Mouse (Mus musculus) megakaryocyte progenitor cell, adult 5-6 weeks (primary cell): ENCODE results near the gene Prr7. TPM values are rescaled to one million over a fixed set of nuclear protein-coding genes. Genes with fewer than 3 reads are reported as not detected.
A peak's percentile ranks its signal among the peaks of the same experiment; 100 is the strongest.

Experiments
- ATAC-seq: replicated peaks from 2 replicates; pipeline ENCODE4 v1.8.0; 2016; ENCODE audit warnings: mild to moderate bottlenecking, moderate TSS enrichment, inconsistent platforms; ENCODE audit not compliant: poor library complexity
- total RNA-seq, 2 experiments: library from RNA; stranded (forward) in 1 of 2; stranded (reverse) in 1 of 2; fragments of 157-497, 149-512 nt in 1 of 2; fragments of 200-1000 nt in 1 of 2; gene quantifications; 2 replicates each; pipeline versions ENCODE4 v1.2.3 to v1.2.4; 2015 to 2017

The Prr7 gene
- total RNA-seq, 2 experiments from 2014 or later = 0.72 to 1.5 TPM

DNA sequence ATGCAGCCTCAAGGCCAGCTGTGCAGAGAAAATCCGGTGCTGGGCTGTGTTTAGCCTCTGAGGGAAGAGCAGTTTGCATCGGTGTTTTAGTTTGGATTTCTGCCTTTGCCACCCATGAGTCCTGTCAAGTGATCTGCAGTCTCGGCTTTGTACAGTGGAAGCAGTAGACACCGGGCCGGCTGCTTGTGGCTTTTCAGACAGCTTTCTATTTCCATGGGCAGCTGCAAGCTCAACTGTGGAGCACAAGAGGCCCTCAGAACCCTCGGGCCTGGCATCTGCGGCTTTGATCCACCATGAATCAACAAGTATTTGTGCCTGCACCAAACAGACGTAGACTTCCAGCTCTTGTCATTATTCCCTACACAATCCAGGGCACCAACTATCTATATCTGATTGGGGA is 38.3 kb downstream of the Prr7 start:
- no peak for ATAC-seq

DNA sequence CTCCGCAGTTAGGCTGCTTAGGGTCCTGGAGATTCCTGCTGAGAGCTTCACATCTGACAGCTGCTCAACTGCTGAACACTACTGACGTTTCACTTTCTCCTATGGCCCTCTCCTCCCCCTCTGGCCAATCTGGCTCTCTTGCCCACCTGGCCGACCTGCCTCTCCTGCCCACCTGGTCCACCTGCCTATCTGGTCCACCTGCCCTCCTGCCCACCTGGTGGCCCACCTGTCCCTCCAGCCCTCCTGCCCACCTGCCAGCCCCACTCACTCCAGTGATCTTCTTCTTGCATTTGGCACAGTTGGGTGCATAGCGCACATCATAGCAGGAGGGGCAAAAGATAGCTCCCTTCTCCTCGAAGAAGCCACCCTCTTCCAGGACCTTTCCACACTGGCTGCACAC is 40.3 kb downstream of the Prr7 start:
- no peak for ATAC-seq

DNA sequence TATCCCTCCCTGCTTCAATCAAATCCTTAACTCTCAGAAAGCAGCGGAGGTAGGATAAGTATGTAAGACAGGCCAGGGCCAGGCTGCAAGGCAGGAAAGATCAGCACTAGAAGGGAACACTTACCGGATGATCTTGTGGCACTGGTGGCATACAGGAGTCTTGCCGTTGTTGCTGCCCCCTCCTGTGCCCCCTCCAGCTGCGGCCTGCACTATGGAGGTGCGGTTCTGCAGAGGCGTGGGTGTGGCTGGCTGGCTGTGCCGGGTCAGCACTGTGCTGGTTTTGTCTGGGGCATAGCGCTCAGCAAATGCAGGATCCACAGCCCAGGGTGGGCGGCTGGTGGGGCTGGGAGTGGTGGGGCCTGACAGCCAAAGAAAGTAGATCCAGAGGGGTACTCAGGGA is 41.7 kb downstream of the Prr7 start:
- no peak for ATAC-seq

DNA sequence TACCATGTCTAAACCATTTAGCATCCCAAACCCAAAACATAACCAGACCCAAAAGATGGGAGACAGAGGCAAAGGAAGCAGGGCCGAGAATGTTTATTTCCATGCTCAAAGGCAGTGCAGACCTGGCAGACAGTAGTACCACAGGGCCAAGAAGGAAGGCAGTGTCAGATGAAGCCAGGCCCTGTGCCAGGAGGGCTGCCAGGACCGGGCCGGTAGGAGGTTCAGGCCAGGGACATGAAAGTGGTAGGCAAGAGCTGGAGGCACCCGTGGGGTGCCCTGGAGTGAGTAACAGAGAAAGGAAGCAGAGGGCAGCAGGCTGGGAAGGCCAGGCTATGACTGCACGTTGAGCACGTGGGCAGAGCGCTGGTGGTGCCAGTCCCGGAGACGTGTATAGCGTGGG is 42.6 kb downstream of the Prr7 start:
- no peak for ATAC-seq

DNA sequence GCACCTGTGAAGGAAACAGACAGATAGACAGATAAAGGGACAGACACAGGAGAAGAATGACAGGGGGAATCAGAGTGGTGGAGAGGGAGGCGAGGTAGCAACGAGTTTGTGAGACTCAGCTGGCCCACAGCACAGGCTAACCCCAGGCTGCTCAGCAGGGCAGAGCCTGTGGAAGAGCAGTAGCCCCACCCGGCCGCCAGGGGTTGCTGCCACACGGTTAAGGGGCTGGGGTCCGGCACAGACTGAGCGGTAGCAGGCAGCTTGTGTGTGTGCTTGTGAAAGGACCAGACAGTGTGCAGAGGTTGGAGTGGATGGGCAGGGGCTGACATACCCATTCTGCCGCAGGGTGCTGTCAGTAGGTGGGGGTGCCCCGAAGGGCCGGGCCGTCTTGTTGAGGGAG is 43.8 kb downstream of the Prr7 start:
- peak; percentile 33 for ATAC-seq

DNA sequence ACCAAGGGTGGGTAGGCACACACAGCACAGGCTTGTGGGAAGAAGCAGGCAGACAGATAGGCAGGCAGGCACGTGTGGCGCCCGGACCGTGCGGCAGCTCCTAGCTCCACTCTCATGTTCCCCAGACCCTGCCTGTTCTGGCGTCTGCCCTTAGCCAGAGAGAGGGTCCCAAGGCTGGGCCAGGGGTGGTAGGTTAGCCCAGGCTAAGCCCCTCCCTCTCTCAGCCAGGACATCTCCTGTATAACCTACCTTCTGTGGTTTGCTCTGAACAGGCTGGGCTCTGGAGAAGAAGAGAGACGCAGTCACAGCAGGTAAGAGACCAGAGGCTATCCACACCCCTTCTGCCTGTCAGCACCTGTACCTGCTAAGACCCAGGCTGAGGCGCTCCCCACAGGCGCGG is 44.5 kb downstream of the Prr7 start:
- no peak for ATAC-seq

DNA sequence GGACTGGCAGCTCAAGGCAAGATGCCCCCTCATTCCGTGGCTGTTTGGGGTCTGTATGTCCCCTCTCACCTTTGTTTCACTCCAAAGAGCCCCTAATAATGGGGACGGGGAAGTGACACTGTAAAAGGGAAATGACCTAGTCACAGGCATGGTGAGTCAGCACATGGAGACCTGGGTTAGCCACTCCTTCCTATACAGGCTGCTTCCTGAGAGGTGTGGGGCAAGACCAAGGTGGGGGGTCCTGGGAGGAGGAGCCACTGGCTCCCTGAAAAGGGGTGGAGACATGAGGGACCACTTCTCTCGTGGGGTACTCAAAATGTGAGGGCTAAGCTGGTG is 46.2 kb downstream of the Prr7 start:
- ATAC-seq = peak; percentile 45

DNA sequence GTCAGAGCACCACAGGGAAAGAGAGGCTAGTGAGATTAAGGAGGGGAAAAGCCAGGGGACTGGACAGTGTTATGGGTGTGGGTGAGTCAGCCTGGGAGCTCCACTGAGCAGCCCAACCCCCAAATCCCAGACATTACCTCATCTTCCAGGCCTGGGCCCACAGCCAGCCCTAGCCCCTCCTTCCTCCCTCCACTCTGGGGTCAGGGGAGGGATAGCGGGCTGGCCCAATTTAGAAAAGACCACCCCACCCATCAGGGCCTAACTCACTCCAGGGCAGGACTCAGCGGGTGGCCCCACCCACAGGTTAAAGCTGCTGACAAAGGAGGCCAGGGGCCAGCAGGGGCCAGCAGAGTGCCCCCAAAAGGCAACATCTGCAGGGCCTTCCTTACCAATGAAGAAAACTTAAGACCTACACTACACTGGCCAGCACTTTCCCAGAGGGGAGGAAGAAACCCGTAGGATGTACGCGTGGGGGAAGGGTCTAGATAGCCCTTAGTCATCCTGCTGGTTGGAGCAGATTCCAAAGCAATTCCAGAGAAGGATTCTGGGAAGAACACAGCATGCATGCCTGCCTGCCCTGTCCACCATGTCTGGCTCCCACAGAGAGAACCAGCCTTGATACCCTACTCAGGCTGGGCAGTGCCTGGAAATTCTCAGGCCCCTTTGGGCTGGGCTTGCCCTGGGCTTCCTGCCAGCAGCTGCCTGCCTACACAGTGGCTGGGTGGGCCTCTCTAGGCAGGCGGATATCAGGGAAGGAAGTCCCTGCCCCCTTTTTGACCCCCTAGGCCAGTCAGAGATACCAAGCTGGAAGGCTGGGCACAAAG is 46.8 kb downstream of the Prr7 start:
- peak; percentile 27 for ATAC-seq

DNA sequence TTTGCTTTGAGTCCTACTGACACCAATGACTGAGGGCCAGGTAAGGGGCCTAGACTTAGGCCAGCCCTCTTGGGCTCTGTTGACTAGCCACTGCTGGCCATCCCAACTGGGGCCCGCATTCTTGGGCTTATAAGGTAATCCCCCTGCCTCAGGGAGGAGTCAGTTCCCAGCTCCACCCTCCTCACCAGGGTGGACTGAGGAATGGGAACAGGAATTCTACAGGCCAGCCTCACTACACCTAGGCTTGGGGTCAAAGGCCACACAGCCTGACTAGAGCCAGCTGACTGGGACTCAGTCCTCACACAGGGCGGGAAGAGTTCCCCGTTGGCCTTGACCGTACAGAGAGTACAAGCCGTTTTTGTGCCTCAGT is 47.4 kb downstream of the Prr7 start:
- no peak for ATAC-seq

DNA sequence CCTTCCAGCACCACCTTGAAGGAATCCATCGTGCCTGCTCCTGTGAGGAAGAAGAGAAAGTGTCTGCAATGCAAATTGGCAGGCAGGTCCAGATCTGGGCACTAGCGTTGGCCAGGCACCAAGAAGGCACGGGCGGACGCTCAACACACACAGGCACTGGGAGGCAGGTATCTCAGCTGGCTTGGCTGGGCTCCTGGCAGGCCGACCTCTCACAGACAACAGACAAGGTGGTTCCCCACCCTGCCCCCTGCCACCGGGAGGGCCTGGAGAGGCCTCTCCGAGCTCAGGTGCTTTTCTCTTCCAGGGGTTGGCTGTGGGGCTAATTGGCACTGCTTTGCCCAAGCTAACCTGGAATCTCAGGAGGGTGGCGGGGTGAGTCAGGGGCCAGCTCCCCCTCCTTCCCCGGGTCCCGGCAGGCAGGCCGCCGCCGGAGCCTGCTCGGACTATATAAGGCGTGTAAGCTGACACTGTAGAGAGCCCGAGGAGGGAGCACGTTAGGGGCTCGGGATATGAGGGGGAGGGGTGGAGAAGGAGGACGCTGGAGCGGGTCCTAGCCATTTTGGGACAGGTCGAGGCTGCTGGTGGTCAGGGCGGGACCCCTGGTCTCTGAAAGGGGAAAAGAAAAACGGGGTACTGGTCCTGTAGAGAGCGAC is 48.4 kb downstream of the Prr7 start:
- ATAC-seq = no peak

DNA sequence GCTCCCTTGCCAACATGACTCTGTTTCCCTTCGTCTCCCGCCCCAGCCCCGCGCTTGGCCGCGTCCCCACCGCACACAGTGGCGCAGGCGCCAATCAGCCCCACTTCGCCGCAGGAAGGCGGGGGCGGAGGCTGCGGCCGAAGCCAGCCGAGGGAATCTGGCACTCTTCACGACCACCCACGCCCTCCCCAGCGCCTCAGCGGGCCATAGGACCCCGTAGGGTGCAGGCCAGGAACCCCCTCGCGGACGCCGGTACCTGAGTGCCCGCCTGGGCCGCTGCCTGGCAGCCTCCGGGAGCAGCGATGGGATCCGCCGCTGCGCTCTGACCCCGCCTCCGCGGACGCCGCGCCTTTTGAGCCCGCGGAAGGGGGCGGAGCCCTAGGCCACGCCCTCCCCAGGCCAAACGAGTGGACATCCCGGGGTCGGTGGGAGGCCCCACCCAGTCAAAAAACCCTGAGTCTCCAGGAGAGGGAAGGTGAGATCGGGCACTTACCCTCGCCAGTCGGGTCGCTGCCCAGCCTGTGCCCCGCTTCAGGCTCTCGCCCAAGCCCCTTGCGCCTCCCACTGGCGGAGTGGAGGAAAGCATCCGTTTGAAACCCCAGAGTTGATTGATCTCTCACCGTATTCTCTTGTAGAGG is 49.2 kb downstream of the Prr7 start, which contains the start of gene Pdlim7:
TSS of gene Pdlim7 (minus strand) at position 566 of the 638 bp plus-strand sequence.
- peak; percentile 59 for ATAC-seq

DNA sequence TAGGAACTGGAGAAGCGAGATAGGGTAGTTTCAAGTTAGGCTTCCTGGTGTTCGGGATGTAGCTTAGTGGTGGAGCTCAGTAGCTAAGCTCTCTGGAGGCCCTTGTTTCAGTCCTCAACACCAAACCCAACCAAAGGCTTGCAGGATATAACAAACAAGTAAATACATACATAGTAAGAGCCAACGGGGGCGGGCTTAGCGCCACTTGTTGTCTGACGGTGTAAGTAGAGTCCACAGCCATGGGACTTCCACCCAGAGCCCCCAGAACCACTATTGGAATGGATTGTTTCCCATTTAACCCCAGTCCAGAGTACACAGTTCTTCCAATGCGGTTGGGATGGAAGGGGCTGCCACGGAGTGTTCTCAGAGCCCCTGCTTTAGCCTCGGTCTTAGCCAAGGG is 49.8 kb downstream of the Prr7 start:
- no peak for ATAC-seq

DNA sequence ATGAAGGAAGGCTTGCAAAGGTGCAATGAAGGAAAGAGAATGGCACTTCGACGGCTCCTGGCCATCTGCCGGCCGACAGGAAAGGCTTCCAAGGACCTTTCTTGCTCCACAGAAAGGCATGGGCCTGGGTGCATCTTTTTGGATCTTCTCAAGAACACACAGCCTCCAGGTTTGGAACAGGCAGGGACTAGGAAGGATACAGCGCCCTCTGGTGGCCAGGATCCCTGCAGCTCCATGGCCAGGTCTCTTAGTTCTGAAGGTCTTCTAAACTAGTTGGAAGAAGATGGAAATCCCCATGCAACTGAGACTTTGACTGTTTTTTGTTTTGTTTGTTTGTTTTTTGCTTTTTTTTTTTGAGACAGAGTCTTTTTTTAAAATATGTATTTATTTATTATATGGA is 52.9 kb downstream of the Prr7 start:
- peak; percentile 59 for ATAC-seq

DNA sequence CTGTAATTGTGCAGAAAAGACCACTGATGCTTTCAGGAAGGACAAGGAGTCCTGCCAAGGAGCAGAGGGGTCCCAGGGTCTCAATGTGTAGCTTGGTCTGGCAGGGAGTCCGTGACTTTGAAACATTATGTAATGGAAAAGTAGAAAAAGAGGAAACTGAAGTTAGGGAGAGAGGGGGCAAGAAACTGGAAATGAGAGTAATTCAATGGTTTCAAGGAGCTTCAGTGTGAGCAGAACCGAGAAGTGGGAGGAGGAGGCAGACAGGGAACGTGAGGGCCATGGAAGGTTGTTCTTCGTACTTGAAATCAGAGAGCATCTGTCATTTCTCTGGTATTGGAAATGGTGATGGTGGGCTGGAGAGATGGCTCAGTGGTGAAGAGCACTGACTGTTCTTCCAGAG is 55.5 kb downstream of the Prr7 start:
- peak; percentile 58 for ATAC-seq

DNA sequence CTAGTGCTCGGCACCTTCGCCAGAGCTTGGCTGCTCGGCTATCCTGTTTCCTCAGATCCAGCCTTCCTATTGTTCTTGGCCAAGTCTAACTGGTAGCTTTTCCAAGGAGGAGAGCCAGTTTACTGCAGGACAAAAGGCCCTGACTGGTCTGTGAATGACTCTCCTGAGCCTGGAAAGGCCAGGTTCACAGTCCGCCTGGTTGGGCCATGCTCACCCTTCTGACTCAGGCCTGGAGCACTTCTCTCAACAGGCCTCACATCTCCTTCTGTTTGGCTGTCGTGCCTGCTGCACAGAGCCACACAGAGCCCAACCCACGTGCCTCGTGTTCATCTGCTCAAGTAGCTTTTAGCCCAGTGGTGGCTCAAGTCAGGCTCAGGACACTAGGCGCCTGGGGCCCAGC is 58.7 kb downstream of the Prr7 start:
- ATAC-seq = no peak

Other genes starting within 250 kb of the Prr7 start
- gene Prelid1, start 143.8 kb upstream of the Prr7 start, total RNA-seq (2015) = 350 and 360 TPM in 2 replicates
- gene Prelid1, start 143.8 kb upstream of the Prr7 start, total RNA-seq (2017) = 108 and 125 TPM in 2 replicates
- gene Rab24, start 142.3 kb upstream of the Prr7 start, total RNA-seq (2015) = 128 and 152 TPM in 2 replicates
- 25.9 and 34.6 TPM in 2 replicates for gene Rab24, start 142.3 kb upstream of the Prr7 start, total RNA-seq (2017)
- 4.7 and 6.9 TPM in 2 replicates for gene Mxd3, start 134.4 kb upstream of the Prr7 start, total RNA-seq (2015)
- 4.7 and 16.3 TPM in 2 replicates for gene Mxd3, start 134.4 kb upstream of the Prr7 start, total RNA-seq (2017)
- gene Lman2, start 101.5 kb upstream of the Prr7 start, total RNA-seq (2015) = 86.8 and 102 TPM in 2 replicates
- 126 and 131 TPM in 2 replicates for gene Lman2, start 101.5 kb upstream of the Prr7 start, total RNA-seq (2017)
- 11.5 and 12.6 TPM in 2 replicates for gene Rgs14, start 94.5 kb upstream of the Prr7 start, total RNA-seq (2015)
- 9.7 and 17.4 TPM in 2 replicates for gene Rgs14, start 94.5 kb upstream of the Prr7 start, total RNA-seq (2017)
- 0.12 and 0.95 TPM in 2 replicates for gene Slc34a1, start 66.1 kb upstream of the Prr7 start, total RNA-seq (2015)
- 0.08 and 1.1 TPM in 2 replicates for gene Slc34a1, start 66.1 kb upstream of the Prr7 start, total RNA-seq (2017)
- not detected in 2 replicates for gene Pfn3, start 49.0 kb upstream of the Prr7 start, total RNA-seq (2015)
- not detected in 2 replicates for gene Pfn3, start 49.0 kb upstream of the Prr7 start, total RNA-seq (2017)
- gene F12, start 37.5 kb upstream of the Prr7 start, total RNA-seq (2015) = not detected in 2 replicates
- not detected in 2 replicates for gene F12, start 37.5 kb upstream of the Prr7 start, total RNA-seq (2017)
- gene Grk6, start 19.2 kb upstream of the Prr7 start, total RNA-seq (2015) = 51.7 and 52.6 TPM in 2 replicates
- 81.7 and 88.6 TPM in 2 replicates for gene Grk6, start 19.2 kb upstream of the Prr7 start, total RNA-seq (2017)
- 0.72 and 0.76 TPM in 2 replicates for gene Dbn1, start 23.8 kb downstream of the Prr7 start, total RNA-seq (2015)
- gene Dbn1, start 23.8 kb downstream of the Prr7 start, total RNA-seq (2017) = 2.3 and 2.7 TPM in 2 replicates
- 12.7 and 13.0 TPM in 2 replicates for gene Pdlim7, start 49.4 kb downstream of the Prr7 start, total RNA-seq (2015)
- 5.3 and 5.9 TPM in 2 replicates for gene Pdlim7, start 49.4 kb downstream of the Prr7 start, total RNA-seq (2017)
- 18.1 and 34.6 TPM in 2 replicates for gene Dok3, start 65.0 kb downstream of the Prr7 start, total RNA-seq (2015)
- gene Dok3, start 65.0 kb downstream of the Prr7 start, total RNA-seq (2017) = 22.9 and 31.2 TPM in 2 replicates
- gene Ddx41, start 72.4 kb downstream of the Prr7 start, total RNA-seq (2015) = 28.0 and 29.1 TPM in 2 replicates
- gene Ddx41, start 72.4 kb downstream of the Prr7 start, total RNA-seq (2017) = 66.9 and 78.0 TPM in 2 replicates
- 24.9 and 29.1 TPM in 2 replicates for gene Fam193b, start 106.9 kb downstream of the Prr7 start, total RNA-seq (2015)
- 21.8 and 25.1 TPM in 2 replicates for gene Fam193b, start 106.9 kb downstream of the Prr7 start, total RNA-seq (2017)
- gene Tmed9, start 109.5 kb downstream of the Prr7 start, total RNA-seq (2015) = 92.3 and 117 TPM in 2 replicates
- 194 and 211 TPM in 2 replicates for gene Tmed9, start 109.5 kb downstream of the Prr7 start, total RNA-seq (2017)
- gene B4galt7, start 135.6 kb downstream of the Prr7 start, total RNA-seq (2015) = 10.6 and 13.0 TPM in 2 replicates
- gene B4galt7, start 135.6 kb downstream of the Prr7 start, total RNA-seq (2017) = 12.8 and 16.7 TPM in 2 replicates
- 50.0 and 50.4 TPM in 2 replicates for gene Caml, start 158.7 kb downstream of the Prr7 start, total RNA-seq (2015)
- 49.5 and 54.7 TPM in 2 replicates for gene Caml, start 158.7 kb downstream of the Prr7 start, total RNA-seq (2017)
- 62.4 and 76.8 TPM in 2 replicates for gene Ddx46, start 170.8 kb downstream of the Prr7 start, total RNA-seq (2015)
- gene Ddx46, start 170.8 kb downstream of the Prr7 start, total RNA-seq (2017) = 79.0 and 153 TPM in 2 replicates
- gene B230219D22Rik, start 228.9 kb downstream of the Prr7 start, total RNA-seq (2015) = 65.0 and 76.9 TPM in 2 replicates
- 35.9 and 39.5 TPM in 2 replicates for gene B230219D22Rik, start 228.9 kb downstream of the Prr7 start, total RNA-seq (2017)